Comparison of ENCODE assay signal across 8 mouse cellular contexts in the genomic region with DNA sequence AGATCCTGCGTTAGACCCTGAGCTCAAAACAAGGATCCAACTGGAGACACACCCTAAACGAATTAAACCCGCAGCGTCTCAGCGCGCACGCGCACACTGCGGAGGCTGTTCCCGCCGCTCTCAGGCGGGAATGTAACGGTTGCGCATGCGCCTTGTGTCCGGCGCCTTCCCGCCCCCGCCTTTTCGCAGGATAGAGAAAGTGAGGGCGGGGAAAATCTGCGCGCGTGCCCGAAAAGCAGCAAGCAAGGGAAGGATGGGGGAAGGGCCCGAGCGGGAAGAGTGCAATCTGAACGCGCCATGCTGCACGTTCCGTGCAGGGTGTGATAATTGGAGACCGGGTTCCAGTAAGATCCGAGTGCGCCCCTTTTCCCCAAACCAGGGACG. TPM values are rescaled to one million over a fixed set of nuclear protein-coding genes. Genes with fewer than 3 reads are reported as not detected.
DNase-seq lines count a peak whose midpoint lies in the region; ATAC-seq and TF ChIP-seq lines count a peak whose summit lies in the region.

No protein-coding gene starts in this region.

- H3K9me3 ChIP-seq in hindbrain, embryonic 11.5 days (ENCODE audit: control insufficient read depth, low read length), result no peaks in the 10 kb centered on the region
- no peaks in the 10 kb centered on the region for H3K9me3 ChIP-seq in lung, postnatal 0 days (ENCODE audit: low read length)

- TF ChIP-seq CTCF in lung, postnatal 0 days (IDR thresholded peaks at IDR 0.05), result no peak

- peak; percentile 90 for ATAC-seq in hindbrain, embryonic 11.5 days (ENCODE audit: low FRiP score)
- peak; percentile 84 for ATAC-seq in lung, postnatal 0 days

- H3K4me1 ChIP-seq in hindbrain, embryonic 11.5 days (replicated peaks; ENCODE audit: control insufficient read depth, insufficient read depth, low read length), result peaks cover 7% of the 10 kb centered on the region
- peaks cover 9% of the 10 kb centered on the region; the same call in 1 of the 2 replicates for H3K4me1 ChIP-seq in lung, postnatal 0 days (ENCODE audit: insufficient read depth, low read depth, low read length)

- DNase-seq in NIH3T3 (ENCODE audit: low read depth), result peak; percentile 99
- DNase-seq in cerebellum, adult 9-11 months, result peak; percentile 97
- DNase-seq in frontal cortex, adult 2 months (ENCODE audit: extremely low spot score in 1 of 2, low spot score in 1 of 2), result peak; percentile 91 to 98
- peak; percentile 99 for DNase-seq in hindbrain, embryonic 11.5 days (ENCODE audit: low spot score)
- peak; percentile 94 to 98 for DNase-seq in layer of hippocampus, postnatal 10 days (ENCODE audit: low spot score in 2 of 2)
- peak; percentile 99 for DNase-seq in lung, postnatal 0 days (ENCODE audit: low spot score)
- DNase-seq in ovary, postnatal 10 days (ENCODE audit: low spot score), result peak; percentile 84
- peak; percentile 95 for DNase-seq in thymus, postnatal 0 days (ENCODE audit: low spot score)

- H3K36me3 ChIP-seq in hindbrain, embryonic 11.5 days (ENCODE audit: control insufficient read depth, insufficient read depth, low read length), result no peaks in the 10 kb centered on the region
- H3K36me3 ChIP-seq in lung, postnatal 0 days (ENCODE audit: insufficient read depth, low read length), result no peaks in the 10 kb centered on the region

- TF ChIP-seq EP300 in lung, postnatal 0 days (IDR thresholded peaks at IDR 0.05), result no peak

- peak overlapping the region; percentile 88 for H3K4me2 ChIP-seq in hindbrain, embryonic 11.5 days (replicated peaks; ENCODE audit: low read depth, low read length)
- H3K4me2 ChIP-seq in lung, postnatal 0 days (replicated peaks; ENCODE audit: low read depth, low read length), result peak overlapping the region; percentile 66

- H3K27me3 ChIP-seq in hindbrain, embryonic 11.5 days (ENCODE audit: control insufficient read depth, insufficient read depth, low read length), result no peaks in the 10 kb centered on the region
- no peaks in the 10 kb centered on the region for H3K27me3 ChIP-seq in lung, postnatal 0 days (replicated peaks; ENCODE audit: insufficient read depth, low read length)

- peak overlapping the region; percentile 94 for H3K9ac ChIP-seq in hindbrain, embryonic 11.5 days (ENCODE audit: low read depth, low read length)
- peak overlapping the region; percentile 76 for H3K9ac ChIP-seq in lung, postnatal 0 days (replicated peaks; ENCODE audit: low read depth)

- under 1% methylated on average over 35 of the region's 35 CpGs for WGBS in hindbrain, embryonic 11.5 days
- under 1% methylated on average over 30 of the region's 35 CpGs for WGBS in lung, postnatal 0 days

- H3K4me3 ChIP-seq in hindbrain, embryonic 11.5 days (ENCODE audit: low read depth, low read length), result peak overlapping the region; percentile 72
- peak overlapping the region; percentile 78 for H3K4me3 ChIP-seq in lung, postnatal 0 days (ENCODE audit: low read depth, low read length)

- H3K27ac ChIP-seq in hindbrain, embryonic 11.5 days (ENCODE audit: low read depth, low read length), result peak overlapping the region; percentile 96
- H3K27ac ChIP-seq in lung, postnatal 0 days (ENCODE audit: low read length), result peak overlapping the region; percentile 93

RNA-seq across cellular contexts. Expression of a gene that starts 0.5 kb away (rescaled TPM):
- polyA plus RNA-seq in frontal cortex, adult 2 months (2012; rRNA removed), result 1,157 and 1,186 TPM in 2 replicates
- 1,792 and 1,905 TPM in 2 replicates for polyA plus RNA-seq in hindbrain, embryonic 11.5 days (2014; fragmentation: Nextera tagmentation; extraction: Ambion mirVana)
- total RNA-seq in layer of hippocampus, postnatal 10 days (2021), result 100 to 1,000 TPM; 931 to 937 TPM
- polyA plus RNA-seq in lung, postnatal 0 days (2015; fragmentation: Nextera tagmentation; extraction: Ambion mirVana), result 415 and 427 TPM in 2 replicates
- 1,370 and 1,449 TPM in 2 replicates for polyA plus RNA-seq in thymus, postnatal 0 days (2015; fragmentation: Nextera tagmentation; extraction: Ambion mirVana)

RNA-seq across cellular contexts. Expression of a gene that starts 15.8 kb away (rescaled TPM):
- polyA plus RNA-seq in frontal cortex, adult 2 months (2012; rRNA removed), result 30.5 and 33.6 TPM in 2 replicates
- 9.4 and 13.4 TPM in 2 replicates for polyA plus RNA-seq in hindbrain, embryonic 11.5 days (2014; fragmentation: Nextera tagmentation; extraction: Ambion mirVana)
- total RNA-seq in layer of hippocampus, postnatal 10 days (2021), result 10 to 100 TPM; 17.2 to 27.3 TPM
- polyA plus RNA-seq in lung, postnatal 0 days (2015; fragmentation: Nextera tagmentation; extraction: Ambion mirVana), result 16.5 and 17.0 TPM in 2 replicates
- 27.8 and 31.9 TPM in 2 replicates for polyA plus RNA-seq in thymus, postnatal 0 days (2015; fragmentation: Nextera tagmentation; extraction: Ambion mirVana)

RNA-seq across cellular contexts. Expression of a gene that starts 19.5 kb away (rescaled TPM):
- polyA plus RNA-seq in frontal cortex, adult 2 months (2012; rRNA removed), result 0.17 and 3.5 TPM in 2 replicates
- polyA plus RNA-seq in hindbrain, embryonic 11.5 days (2014; fragmentation: Nextera tagmentation; extraction: Ambion mirVana), result not detected in 2 replicates
- total RNA-seq in layer of hippocampus, postnatal 10 days (2021), result not detected
- not detected in 2 replicates for polyA plus RNA-seq in lung, postnatal 0 days (2015; fragmentation: Nextera tagmentation; extraction: Ambion mirVana)
- not detected in 2 replicates for polyA plus RNA-seq in thymus, postnatal 0 days (2015; fragmentation: Nextera tagmentation; extraction: Ambion mirVana)

RNA-seq across cellular contexts. Expression of a gene that starts 19.7 kb away (rescaled TPM):
- 1,817 and 1,854 TPM in 2 replicates for polyA plus RNA-seq in frontal cortex, adult 2 months (2012; rRNA removed)
- polyA plus RNA-seq in hindbrain, embryonic 11.5 days (2014; fragmentation: Nextera tagmentation; extraction: Ambion mirVana), result 8,897 and 9,833 TPM in 2 replicates
- total RNA-seq in layer of hippocampus, postnatal 10 days (2021), result 1,000 to 10,000 TPM; 3,808 to 4,015 TPM
- polyA plus RNA-seq in lung, postnatal 0 days (2015; fragmentation: Nextera tagmentation; extraction: Ambion mirVana), result 881 and 945 TPM in 2 replicates
- polyA plus RNA-seq in thymus, postnatal 0 days (2015; fragmentation: Nextera tagmentation; extraction: Ambion mirVana), result 227 and 236 TPM in 2 replicates

RNA-seq across cellular contexts. Expression of a gene that starts 35.5 kb away (rescaled TPM):
- polyA plus RNA-seq in frontal cortex, adult 2 months (2012; rRNA removed), result 0.44 and 0.80 TPM in 2 replicates
- 0.56 and 0.68 TPM in 2 replicates for polyA plus RNA-seq in hindbrain, embryonic 11.5 days (2014; fragmentation: Nextera tagmentation; extraction: Ambion mirVana)
- under 1 TPM; 0.36 to 0.57 TPM for total RNA-seq in layer of hippocampus, postnatal 10 days (2021)
- polyA plus RNA-seq in lung, postnatal 0 days (2015; fragmentation: Nextera tagmentation; extraction: Ambion mirVana), result 5.1 and 6.6 TPM in 2 replicates
- 0.78 and 0.85 TPM in 2 replicates for polyA plus RNA-seq in thymus, postnatal 0 days (2015; fragmentation: Nextera tagmentation; extraction: Ambion mirVana)

Comparison
In these comparisons a context has a peak if more than half of its experiments do, and no peak if none do; other contexts are left out.
1. Peak in every context shown above with its lines: DNase-seq, ATAC-seq, H3K4me3 ChIP-seq and H3K27ac ChIP-seq.